Mouse (Mus musculus) cerebellum, adult 8-10 months (tissue): ENCODE data around the gene Bcl11a.

Experiments used
- DNase-seq: peaks from one replicate; pipeline ENCODE4 v3.0.0; 2022

Bcl11a gene

GRCm38 (mm10) chr11:24135244-24135643 is 57.4 kb downstream of the Bcl11a start:
- no peak for DNase-seq

GRCm38 (mm10) chr11:24136084-24136785 is 58.4 kb downstream of the Bcl11a start:
- DNase-seq = no peak

DNA sequence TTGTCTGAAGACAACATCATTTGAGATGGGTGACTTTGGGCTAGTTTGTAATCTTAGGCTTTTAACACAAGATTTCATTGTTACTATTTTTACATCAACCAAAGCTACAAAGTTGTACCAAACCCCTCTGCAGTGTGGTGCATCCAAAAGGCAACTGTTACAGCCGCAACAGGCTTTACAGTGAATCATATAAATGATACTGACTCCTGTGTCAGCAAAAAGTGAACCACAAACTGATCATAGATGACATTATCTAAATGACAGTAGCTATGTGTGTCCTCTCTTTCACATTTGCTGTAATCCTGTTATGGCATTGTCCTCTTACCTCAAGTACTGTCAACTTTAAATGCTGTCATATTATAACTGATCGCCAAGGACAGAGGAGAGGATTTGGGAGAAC is 60.0 kb downstream of the Bcl11a start:
- DNase-seq = no peak

DNA sequence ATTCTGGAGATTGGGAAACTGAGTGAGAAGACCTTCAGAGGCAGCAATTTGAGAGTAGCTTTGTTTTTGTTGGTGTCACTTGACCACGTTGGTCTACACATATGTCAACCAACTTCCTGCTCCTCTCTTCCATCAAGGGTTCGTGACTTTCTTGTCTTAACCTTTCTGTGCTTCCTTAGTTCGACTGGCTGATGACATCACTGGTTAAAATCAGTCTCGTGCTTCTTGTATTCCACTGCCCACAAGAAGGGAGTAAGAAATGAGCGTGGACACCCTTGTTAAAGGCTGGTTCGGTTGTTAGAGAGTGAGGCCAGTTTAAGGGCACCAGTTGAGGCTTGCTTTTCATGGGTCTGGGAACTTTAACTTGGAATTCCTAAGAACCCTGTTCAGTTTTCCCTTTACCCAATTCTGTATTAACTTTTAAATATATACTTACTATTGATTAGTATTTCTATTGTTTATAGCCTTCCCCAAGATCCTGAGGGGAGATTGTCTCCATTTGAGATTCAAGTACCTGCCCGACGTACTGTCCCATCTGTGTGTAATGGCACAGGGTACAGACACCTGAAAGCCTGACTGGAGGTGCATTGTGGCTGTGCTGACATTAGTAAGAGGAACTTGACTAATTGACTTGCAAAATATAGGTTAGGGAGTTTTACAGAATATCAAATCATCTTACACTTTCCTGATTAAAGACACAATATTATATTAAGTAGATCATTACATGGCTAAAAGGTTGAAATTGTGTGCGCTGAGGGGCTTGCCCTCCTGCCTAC is 60.9 kb downstream of the Bcl11a start:
- DNase-seq = no peak

GRCm38 (mm10) chr11:24139432-24139831 is 61.6 kb downstream of the Bcl11a start:
- DNase-seq = no peak

GRCm38 (mm10) chr11:24139952-24140351 is 62.1 kb downstream of the Bcl11a start:
- no peak for DNase-seq

DNA sequence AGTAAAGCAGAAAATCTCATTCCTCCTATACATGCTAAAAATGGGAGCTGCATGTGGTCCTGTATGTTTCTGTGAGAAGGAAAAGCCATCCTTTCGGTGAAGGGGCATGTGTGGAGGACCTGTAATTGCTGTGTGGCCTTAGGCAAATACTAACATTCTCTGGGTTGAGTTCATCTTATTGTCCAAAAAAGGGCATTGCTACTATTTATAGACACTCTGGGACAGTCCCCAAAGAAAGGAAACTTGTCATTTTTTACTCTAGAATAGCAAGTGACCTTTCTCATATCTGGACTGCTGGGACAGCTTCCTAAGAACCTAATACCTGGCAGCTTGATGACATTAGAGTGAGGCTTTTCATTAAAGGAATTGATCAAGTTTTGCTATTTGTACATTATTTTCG is 63.1 kb downstream of the Bcl11a start:
- DNase-seq = no peak

- DNase-seq = no peak
Measured at GRCm38 (mm10) chr11:24141479-24142251, 63.8 kb downstream of the Bcl11a start.

- no peak for DNase-seq
Measured at GRCm38 (mm10) chr11:24142316-24142715, 64.5 kb downstream of the Bcl11a start.

GRCm38 (mm10) chr11:24144159-24144946 is 66.5 kb downstream of the Bcl11a start:
- DNase-seq = peak; percentile 3

DNA sequence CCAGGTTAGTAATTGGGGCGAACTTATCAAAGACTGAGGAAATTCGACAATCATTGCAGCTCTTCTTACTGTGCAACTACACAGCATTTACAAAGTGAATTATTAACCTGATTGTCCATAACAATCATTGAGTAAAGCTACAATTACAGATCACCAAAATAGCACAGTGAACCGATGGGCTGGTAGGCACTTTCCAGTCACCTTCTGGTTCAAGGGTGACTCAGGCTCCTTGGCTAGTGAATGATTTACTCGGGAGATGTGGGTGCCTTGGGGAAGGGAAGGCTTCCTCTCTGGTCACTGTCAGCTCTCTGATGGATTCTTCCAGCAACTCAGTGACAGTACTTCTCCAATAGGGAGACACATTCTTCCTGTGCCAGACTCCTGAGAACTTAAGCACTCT is 68.2 kb downstream of the Bcl11a start:
- no peak for DNase-seq

GRCm38 (mm10) chr11:24146437-24146836 is 68.6 kb downstream of the Bcl11a start:
- DNase-seq = no peak

DNA sequence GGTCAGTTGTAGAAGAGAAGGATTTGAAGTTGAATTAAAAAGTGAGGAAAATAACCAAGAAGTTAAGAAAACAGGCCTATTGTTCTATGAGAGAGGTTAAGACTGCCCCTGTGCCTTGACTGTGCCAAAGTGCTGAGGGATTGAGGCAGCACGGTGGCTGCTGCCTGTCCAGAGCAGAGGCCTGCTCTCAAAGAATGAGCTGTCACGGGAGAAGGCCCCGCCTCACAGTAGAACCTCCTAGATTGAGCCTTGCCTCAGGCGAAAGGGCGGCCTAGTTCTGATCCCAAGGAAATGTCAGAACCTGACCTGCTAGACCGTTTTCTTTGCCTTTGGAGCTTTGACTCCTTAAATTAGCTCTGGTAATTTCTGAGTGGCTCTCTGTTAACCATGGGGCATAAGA is 69.8 kb downstream of the Bcl11a start:
- no peak for DNase-seq

DNA sequence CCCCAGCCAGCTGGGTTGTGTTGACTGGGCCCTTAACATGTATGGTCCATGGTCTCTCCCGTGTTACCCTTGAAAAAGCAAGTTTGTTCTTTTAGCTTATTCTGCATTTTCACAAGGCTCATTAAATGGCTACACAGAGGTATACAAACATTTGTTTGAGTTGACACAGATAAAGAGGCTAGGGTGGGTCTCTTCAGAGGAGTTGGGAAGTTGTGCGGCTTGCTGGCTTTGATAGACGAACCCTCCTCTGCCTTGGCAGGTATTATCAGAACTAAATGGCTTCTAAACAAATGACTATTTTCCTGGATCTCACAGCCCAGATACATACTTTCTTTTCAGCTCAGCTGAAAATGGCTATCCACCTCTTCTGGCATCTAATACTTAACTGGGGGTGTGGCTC is 70.7 kb downstream of the Bcl11a start:
- no peak for DNase-seq

- no peak for DNase-seq
Measured at GRCm38 (mm10) chr11:24149462-24150220, 71.8 kb downstream of the Bcl11a start.

DNA sequence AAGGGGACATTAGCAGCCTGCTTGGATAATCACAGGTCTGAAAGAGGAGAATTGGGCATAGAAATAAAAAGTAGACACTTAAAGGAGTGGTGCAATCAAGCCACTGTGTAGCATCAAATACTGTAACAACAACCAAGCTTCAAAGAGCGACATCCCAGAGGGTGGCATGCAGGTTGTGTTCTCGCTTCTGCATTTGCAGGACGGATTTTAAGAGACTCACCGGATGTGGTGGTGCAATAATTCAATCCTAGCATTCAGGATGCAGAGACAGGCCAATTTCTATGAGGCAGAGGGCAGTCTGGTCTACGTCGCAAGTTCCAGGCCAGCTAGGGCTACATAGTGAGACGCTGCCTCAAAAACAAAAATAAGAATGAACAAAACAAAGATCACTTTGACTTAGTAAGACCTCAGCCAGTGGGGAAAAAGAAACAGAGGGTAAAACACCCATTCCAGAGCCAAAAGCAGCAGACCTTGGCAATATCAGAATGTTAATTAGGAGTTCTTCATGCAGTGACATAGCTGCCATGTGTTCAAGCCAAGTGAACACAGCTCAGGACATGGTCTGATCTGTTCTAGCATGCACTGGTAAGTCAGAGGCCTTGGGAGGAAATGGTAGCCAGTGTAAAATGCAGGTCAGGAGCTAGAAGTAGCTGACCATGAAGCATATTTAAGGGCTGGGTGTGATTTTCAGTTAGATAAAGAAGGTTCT is 74.4 kb downstream of the Bcl11a start:
- no peak for DNase-seq

- DNase-seq = no peak
Measured at GRCm38 (mm10) chr11:24153049-24153448, 75.2 kb downstream of the Bcl11a start.

DNA sequence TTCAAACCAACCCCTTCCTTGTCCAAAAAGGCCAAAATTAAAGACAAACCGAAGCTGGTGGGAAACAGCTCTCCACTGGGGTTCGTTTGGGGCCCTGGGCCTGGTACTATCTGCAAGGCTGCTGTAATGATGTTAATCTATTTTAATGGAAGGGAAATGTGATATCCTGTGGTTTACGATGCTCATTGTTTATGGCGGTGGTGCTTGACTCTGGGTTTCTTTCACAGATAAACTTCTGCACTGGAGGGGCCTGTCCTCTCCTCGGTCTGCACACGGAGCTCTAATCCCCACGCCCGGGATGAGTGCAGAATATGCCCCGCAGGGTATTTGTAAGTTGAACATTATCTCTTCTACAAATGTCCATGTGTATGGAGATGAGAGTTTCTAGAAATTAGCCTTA is 80.2 kb downstream of the Bcl11a start:
- no peak for DNase-seq

GRCm38 (mm10) chr11:24159656-24160055 is 81.8 kb downstream of the Bcl11a start:
- no peak for DNase-seq

DNA sequence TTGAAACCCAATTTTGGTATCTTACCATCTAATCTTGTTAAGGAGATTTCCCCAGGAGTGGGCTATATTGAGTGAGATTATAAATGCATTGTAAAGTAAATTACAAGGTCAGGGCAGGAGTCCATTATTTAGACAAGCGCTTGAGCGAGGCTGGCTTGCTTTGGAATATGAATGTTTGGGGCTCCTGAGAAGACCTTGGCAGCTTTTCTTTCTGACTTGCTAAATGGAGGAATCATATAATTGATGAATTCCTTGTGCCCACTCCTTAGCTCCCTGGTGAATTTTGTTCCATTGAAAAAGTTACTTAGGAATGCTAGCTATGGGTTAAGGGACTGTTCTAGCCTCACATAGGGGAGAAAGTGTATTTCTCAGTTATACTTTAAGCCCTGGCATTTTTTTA is 83.6 kb downstream of the Bcl11a start:
- no peak for DNase-seq

GRCm38 (mm10) chr11:24162056-24162455 is 84.2 kb downstream of the Bcl11a start:
- no peak for DNase-seq
